Mouse (Mus musculus) ES-Bruce4 (cell line): ENCODE measurements around the gene Opa3.

ENCODE experiments used
- CTCF ChIP-seq: IDR thresholded peaks from one replicate; pipeline ENCODE4 v1.8.1; 2011; ENCODE audit warnings: low read depth, low read length
- POLR2A ChIP-seq: IDR thresholded peaks from one replicate; pipeline ENCODE4 v1.8.1; 2011; ENCODE audit warnings: low read length; ENCODE audit not compliant: insufficient read depth

DNA sequence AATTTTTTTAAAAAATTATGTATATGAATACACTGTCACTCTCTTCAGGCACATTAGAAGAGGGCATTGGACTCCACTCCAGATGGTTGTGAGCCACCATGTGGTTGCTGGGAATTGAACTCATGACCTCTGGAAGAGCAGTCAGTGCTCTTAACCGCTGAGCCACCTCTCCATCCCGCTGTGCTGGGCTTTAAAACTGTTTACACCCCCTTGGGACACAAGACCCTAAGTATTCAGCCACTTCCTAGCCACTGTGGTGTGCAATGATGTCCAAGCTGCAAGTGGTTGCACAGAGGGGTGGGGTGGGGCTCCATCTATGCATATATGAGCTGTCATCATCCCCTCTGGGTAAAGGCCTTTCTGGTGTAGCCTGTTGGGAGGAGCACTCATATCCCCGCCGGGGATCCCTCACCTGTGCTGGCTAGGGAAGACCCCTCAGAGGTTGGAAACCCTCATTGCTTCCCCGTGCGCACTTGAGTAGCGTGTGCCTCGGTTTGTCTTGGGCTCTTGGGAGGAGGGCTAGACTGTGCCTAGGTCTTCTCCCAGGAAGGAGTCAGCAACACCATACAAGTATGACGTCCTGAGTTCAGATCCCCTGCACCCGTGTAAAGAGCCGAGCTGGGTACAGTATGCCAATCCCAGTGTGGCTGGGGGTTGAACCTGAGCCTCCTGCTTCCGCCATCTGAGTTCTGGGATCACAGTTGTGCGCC, 19.8 kb upstream of the Opa3 start:
- no peak for TF ChIP-seq CTCF
- TF ChIP-seq POLR2A, result no peak
